Mouse (Mus musculus): Measurements from ENCODE around the gene Pfkfb4.

GRCm38 (mm10) chr9:109021428-109021827 lies 29.9 kb downstream of the Pfkfb4 start:
- TF ChIP-seq HCFC1 (IDR thresholded peaks at IDR 0.05; ENCODE audit: borderline replicate concordance, insufficient read depth, low read length) (no peak), CHD2 (IDR thresholded peaks at IDR 0.05; ENCODE audit: low read depth, low read length) (no peak), ZC3H11A (IDR thresholded peaks at IDR 0.05; ENCODE audit: borderline replicate concordance, low read depth, low read length) (no peak), ZNF384 (IDR thresholded peaks at IDR 0.05; ENCODE audit: low read depth, low read length) (no peak)
